Mouse (Mus musculus) cerebellum, postnatal 36 days (tissue): ENCODE measurements around the gene Map4k2.

Source experiments
- DNase-seq, 2 experiments: peaks; one replicate each; pipeline ENCODE4 v3.0.0; 2021 to 2022; ENCODE audit warnings: mixed read lengths in 2 of 2

Map4k2 gene

GRCm38 (mm10) chr19:6347615-6348014 lies 6.7 kb downstream of the Map4k2 start:
- no peak for DNase-seq

- DNase-seq, result no peak
Measured at GRCm38 (mm10) chr19:6348717-6349116, 7.8 kb downstream of the Map4k2 start.

GRCm38 (mm10) chr19:6349215-6349983 lies 8.5 kb downstream of the Map4k2 start:
- no peak for DNase-seq

DNA sequence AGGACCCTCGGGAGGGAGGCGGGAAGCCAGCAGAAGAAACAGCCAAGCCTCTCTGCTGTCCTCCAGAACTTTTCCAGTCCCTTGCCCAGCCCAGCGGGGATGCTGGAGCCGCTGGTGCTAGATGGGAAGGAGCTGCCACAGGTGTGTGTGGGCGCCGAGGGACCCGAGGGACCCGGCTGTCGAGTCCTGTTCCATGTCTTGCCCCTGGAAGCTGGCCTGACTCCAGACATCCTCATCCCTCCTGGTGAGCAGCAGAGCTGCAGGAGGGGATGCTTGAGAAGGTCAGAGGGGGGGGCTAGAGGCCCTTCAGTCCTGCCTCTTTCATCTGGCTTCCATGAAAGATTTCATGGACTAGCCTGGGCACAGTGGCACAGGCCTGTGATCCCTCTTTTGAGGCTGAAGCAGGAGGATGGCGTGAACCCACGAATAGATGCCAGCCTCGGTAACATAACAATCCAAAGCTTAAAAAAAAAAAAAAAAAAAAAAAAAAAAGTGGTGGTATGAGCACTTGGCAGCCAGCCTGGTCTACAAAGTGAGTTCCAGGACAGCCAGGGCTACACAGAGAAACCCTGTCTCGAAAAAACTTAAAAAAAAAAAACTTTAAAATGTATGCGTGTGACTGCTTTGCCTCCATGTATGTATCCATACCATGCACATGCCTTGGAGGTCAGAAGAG lies 10.6 kb downstream of the Map4k2 start:
- DNase-seq, result no peak

- DNase-seq, result no peak
Measured at GRCm38 (mm10) chr19:6352107-6352505, 11.2 kb downstream of the Map4k2 start.

DNA sequence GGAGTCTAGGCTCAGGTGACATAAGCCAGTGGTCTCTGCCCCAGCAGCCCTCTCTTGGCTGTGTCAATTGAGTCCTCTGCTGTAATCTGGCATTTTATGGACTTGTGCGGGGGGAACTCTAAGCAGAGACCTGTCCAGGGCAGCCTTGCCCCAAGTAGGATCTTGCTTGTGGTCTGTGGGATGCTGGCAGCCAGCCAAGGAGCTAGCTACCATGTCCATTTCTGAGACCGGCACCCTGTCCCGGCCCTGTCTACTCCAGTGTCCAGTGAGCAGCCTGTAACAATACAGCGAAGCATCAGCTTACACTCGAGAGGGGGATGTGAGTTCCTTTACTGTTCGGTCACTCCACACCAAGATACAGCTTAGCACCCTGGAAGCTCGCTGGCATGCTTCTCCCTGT lies 13.1 kb downstream of the Map4k2 start:
- DNase-seq, result no peak

- DNase-seq, result no peak
Measured at GRCm38 (mm10) chr19:6361291-6361690, 20.4 kb downstream of the Map4k2 start.

DNA sequence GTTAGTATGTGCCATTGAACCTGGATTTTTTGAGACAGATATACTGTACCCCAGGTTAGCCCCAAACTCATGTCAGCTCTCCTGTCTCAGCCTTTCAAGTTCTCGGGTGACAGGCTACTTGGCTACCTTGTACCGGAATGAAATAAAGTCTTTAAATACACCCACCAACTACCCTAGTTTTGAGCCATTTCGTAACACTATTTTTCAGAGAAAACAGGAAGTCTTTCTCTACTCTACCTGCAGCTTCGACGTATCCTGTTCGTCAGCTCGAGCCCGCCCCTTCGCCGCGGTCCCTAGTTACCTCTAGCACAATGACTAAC lies 22.1 kb downstream of the Map4k2 start:
- DNase-seq, result no peak

DNA sequence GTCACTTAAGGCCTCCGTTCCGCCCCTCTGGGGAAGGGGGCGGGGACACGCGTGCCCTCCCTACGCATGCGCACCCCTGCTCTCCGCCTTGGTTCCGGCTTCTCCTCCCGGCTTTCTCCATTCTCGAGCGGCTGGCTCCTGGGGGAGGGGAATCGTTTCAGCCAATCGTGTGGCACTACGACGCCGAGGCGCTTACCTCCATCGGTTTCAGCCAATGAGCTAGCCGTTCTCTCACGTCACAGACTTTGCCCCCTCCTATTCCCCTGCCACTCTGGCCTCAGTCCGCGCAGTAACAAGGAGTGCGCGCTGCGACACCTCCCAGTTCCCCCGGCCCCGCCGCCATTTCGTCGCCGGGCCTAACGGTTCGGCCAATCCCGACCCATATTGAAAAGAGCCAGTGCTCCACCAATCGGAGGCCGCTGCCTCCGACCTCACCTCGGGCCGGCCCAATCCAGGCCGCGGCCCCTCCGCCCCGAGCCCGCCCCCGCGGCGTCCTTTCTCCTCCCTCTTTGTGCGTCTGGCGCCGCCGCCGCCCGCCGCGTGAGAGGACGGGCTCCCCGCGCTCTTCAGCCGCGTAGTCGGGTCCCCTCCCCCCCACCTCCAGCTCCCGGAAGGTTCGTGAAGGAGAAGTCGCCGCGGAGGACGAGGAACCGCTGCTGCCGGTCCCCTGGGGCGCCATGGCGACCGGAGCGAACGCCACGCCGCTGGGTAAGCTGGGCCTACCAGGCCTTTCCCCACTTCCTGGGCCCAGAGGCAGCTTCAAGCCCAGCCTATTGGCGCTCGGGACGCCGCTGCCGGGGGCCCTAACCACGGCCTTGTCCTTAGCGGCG lies 22.7 kb downstream of the Map4k2 start, which contains the start of gene Sf1:
Gene Sf1 (plus strand): TSS at position 280 of the 830 bp plus-strand sequence.
- DNase-seq, result peak; percentile 99 to 100

DNA sequence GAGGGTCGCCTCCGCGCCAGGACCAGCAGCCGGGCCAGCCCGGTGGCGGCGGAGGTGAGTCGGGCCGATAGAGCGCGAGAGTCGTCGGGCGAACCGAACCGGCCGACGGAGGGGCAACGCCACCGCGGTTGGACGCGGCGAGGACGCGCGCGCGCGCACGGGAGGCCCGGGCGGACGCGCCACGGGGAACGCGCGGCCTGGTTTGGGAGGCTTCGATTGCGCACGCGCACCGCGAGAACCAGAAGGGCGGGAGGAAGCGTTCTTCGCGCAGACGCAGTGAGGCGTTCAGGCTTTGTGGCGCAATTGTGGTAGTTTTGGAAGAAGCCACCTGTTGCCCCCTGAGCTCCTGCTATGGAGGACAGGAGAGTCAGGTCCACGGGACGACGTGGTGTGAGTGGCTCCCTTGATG lies 23.4 kb downstream of the Map4k2 start:
- peak; percentile 93 to 94 for DNase-seq

GRCm38 (mm10) chr19:6364842-6365241 lies 23.9 kb downstream of the Map4k2 start:
- no peak for DNase-seq

GRCm38 (mm10) chr19:6370175-6370574 lies 29.2 kb downstream of the Map4k2 start:
- DNase-seq, result no peak

DNA sequence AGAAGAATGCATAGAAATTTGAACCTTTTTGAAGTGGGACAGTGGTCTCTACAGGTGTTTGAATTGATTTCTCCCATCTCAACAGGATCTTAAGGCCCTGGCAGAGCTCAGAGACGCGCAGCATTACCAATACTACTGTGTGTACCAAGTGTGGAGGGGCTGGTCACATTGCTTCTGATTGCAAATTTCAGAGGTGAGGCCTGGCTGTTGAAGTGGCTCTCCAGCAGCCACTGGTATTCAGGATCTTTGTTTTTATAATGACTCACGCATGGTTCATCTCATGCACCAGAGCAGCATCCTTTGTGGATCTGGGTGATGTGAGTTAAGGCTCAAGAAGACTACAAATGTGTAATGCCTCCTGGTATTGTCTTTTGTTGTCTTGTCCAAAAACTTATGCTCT lies 31.5 kb downstream of the Map4k2 start:
- no peak for DNase-seq

DNA sequence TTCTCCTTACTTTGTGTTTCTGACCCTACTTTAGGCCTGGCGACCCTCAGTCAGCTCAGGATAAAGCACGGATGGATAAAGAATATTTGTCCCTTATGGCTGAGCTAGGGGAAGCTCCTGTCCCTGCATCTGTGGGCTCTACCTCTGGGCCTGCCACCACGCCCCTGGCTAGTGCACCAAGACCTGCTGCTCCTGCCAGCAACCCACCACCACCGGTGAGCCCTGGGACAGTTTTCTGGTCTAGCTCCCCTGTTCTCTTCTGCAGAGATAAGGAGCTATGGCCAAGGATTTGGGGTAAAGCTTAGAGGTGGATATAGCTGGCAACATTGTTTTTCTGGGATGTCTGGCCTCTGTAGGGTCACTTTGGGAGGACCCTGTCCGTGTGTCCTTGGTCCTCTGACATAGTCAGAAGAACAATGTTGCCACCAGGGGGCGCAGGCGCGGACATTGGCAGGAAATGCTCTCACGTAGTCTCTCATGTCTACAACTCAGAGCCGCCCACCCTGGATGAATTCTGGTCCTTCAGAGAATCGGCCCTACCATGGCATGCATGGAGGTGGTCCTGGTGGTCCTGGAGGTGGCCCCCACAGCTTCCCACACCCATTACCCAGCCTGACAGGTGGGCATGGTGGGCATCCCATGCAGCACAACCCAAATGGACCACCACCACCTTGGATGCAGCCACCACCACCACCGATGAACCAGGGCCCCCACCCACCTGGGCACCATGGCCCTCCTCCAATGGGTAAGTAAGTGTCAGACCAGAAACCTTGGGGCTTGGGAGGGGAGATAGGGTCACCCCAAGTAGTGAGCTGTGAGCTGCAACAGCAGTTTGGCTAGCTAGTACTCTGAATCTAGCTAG lies 32.8 kb downstream of the Map4k2 start:
- DNase-seq, result peak; percentile 89

DNA sequence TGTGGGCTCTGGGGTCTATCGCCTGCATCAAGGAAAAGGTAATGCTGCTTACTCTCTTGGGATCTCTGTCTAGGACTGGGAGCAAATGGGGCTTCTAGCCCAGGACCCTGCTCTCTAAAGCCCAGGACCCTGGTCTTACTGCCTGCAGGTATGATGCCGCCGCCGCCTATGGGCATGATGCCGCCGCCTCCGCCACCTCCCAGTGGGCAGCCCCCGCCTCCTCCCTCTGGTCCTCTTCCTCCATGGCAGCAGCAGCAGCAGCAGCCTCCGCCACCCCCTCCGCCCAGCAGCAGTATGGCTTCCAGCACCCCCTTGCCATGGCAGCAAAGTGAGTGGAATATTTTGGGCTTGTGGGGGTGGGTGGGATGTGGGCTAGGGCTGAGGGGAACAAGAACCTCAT lies 33.6 kb downstream of the Map4k2 start:
- no peak for DNase-seq

DNA sequence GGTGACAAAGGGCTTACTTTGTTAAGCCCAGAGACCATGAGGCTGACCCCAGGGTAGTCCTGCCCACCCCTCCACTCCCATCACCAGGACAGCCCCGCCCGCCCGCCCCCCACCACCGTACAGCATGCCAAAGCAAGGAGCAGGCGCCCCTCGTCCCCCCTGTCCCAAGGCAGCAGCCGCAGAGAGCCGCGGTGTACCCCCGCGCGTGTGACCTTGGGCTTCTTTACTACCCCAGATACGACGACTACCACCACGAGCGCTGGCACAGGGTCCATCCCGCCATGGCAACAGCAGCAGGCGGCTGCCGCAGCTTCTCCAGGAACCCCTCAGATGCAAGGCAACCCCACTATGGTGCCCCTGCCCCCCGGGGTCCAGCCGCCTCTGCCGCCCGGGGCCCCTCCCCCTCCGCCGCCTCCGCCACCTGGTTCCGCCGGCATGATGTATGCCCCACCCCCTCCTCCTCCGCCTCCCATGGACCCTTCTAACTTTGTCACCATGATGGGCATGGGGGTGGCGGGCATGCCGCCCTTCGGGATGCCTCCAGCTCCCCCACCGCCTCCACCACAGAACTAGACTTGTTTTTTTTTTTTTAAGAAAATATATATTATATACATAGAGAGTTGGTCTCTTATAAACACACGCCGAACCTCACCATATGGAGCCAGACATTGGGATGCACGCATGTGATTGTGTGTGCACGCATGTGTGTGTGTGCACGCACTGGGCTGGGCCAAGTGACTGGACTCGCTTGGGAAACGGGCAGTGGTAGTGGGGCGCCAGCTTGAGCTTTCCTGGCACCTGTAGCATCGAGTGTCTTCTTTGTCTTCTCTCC lies 34.7 kb downstream of the Map4k2 start:
- DNase-seq, result no peak

DNA sequence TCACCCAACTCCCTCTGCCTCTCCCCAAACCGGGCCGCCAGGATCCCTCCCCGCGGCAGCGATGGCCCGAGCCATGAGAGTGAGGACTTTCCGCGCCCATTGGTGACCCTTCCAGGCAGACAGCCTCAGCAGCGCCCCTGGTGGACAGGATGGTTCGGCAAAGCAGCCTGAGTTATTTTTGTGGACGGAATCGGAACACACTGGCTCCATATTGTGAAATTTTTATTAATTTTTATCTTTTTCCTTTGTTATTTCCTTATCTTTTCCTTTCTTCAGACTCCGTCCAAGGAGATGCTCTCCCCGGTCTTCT lies 35.3 kb downstream of the Map4k2 start:
- DNase-seq, result peak; percentile 78 to 82

GRCm38 (mm10) chr19:6376643-6377042 lies 35.7 kb downstream of the Map4k2 start:
- no peak for DNase-seq

DNA sequence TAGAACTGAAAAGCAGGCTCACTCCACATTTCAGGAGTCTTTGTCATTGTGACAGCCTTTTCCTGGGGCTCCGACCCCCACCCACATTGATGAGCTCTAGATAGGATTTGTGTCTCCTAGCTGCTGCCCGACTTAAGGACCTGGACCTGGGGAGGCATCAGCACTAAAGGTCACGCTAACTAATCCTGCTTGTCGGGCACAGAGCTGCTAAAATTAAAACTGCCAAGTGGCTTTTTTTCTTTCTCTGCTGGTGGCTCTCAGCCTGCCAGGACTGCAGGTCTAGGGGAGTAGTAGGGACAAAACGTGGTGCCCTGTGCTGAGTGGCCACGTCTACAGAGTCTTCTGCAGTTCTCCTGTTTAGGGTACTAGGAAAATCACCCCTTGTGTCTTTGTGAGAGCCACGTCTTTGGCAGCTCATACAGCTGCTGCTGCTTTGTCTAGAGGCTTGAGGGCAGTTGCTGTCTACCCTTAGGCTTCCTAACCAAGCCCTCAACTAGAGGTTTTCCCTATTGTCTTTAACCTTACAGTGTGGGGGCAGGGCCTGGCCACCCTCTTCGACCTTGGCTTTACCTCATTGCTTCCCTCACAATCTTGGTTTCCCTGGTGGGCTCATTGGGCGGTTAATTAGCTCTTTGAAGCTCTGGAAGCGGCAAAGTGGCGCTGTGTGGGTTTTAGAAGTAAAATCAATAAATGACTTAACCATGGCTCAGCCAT lies 36.5 kb downstream of the Map4k2 start:
- DNase-seq, result no peak

DNA sequence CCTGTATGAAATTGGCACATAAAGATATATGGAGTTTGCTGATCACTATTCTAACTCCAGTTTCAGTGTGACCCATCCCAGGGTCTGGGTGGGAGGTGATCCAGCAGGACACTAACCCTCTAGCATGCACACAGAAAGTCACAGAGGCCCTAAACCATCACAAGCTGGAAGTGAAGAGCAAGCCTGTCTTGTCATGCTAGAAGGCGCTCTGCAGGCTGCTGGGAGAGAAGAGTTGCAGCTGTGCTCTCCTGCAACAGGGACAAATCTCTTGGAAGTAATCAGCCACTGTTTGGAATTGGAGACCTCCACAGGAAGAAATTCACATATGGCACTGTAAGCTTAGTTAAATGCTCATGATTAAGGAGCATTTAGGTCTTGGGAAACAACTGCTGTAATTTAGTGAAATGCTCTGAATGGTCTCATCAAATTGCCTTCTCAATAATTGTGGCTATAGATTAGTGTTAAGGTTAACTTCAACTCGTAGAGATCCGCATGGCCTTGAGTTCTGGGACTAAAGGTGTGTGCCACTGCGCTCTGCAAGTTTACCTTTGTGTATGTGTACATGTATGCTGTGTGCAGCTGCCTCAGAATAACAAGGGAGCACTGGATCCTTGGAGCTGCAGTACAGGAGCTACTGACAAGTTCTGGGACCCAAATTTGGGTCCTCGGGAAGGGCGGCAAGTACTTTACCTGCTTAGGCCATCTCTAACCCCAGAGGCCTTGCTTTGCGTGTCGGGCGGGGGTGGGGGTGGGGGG lies 39.7 kb downstream of the Map4k2 start:
- no peak for DNase-seq
